Mouse (Mus musculus) brain, embryonic 14.5 days (tissue): ENCODE results near the gene Asb10. TPM values are rescaled to one million over a fixed set of nuclear protein-coding genes. Genes with fewer than 3 reads are reported as not detected.

Experiments used
- DNase-seq: peaks from one replicate; pipeline ENCODE4 v3.0.0-alpha.2; 2011; ENCODE audit warnings: low read depth
- CTCF ChIP-seq: fragments of 200-500 bp; IDR thresholded peaks from 2 replicates; pipeline ENCODE4 v1.5.1; 2012; ENCODE audit warnings: inconsistent platforms, mild to moderate bottlenecking, moderate library complexity, borderline replicate concordance; ENCODE audit not compliant: insufficient read depth, insufficient read length; ENCODE audit errors: extremely low read depth
- POLR2A ChIP-seq: fragments of 200-500 bp; IDR thresholded peaks from 2 replicates; pipeline ENCODE4 v1.6.1; 2012; ENCODE audit warnings: mild to moderate bottlenecking, inconsistent platforms, borderline replicate concordance; ENCODE audit not compliant: poor library complexity, insufficient read depth, insufficient read length, severe bottlenecking; ENCODE audit errors: extremely low read depth
- polyA plus RNA-seq: library from polyadenylated mRNA; depleted of rRNA; stranded (reverse); fragments of >200 nt; gene quantifications from 2 replicates; pipeline ENCODE4 v1.2.3, GENCODE M21; 2012

Asb10 gene
- polyA plus RNA-seq, 1 experiment = 0.33 TPM

GRCm38 (mm10) chr5:24526889-24527230, 13.9 kb downstream of the Asb10 start, which contains the start of gene Gbx1:
Gbx1 (minus strand) TSS chr5:24527202.
- no peak for DNase-seq
- TF ChIP-seq POLR2A = no peak
- no peak for TF ChIP-seq CTCF

DNA sequence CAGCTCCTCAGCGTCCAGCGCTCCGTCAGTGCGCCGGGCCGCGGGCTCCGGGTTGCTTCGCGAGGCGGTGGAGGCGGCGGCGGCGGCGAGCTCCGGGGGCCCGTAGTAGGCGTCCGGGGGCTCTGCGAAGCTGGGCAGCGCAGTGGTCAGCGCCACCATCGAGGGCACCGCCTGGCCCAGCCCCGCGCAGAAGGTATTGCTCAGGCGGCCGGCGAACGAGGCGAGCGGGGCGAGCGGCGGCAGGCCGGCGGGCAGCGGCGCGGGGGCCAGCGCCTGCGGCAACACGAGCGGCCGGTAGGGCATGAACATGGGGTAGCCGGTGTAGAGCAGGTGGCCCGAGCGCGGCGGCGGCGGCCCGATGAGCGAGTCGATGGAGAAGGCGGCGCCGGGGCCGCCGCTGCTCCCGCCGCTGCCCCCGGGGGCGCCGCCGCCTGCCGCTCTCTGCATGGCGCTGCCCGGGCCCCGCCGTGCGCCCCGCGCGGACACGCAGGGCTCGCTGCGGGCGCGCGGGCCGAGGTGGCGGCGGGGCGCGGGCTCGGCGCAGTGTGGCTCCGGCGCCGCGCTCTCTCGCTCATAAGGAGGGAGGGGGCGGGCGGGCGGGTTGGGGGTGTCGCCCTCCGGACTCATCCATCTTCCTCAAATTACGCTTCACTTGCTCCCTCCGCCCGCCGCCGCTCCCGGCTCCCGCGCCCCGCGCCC, 14.4 kb downstream of the Asb10 start:
- no peak for TF ChIP-seq POLR2A

GRCm38 (mm10) chr5:24525360-24526189, 15.2 kb downstream of the Asb10 start:
- no peak for DNase-seq
- TF ChIP-seq POLR2A (no peak), CTCF (no peak)

More for the DNA sequence above, 14.4 kb downstream of the Asb10 start:
- no peak for DNase-seq

- DNase-seq = no peak
- no peak for TF ChIP-seq CTCF
- TF ChIP-seq POLR2A = no peak
Observed at GRCm38 (mm10) chr5:24524522-24524921, 16.3 kb downstream of the Asb10 start.

DNA sequence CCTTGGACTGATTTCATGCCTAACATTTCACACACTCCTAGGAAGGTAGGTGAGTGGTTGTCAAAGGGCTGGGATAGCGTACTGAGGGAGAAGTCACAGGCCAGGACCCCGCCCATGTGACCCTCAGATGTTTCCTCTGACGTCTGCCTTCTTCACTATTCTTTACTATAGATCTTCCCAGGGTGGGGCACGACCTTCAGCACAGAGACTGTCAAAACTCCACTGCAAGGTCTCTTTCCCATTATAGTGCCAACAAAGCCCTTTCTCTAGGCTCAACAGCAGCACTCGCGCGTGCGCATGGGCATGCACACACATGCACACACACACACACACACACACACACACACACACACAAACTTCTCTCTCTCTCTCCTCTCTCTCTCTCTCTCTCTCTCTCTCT, 17.0 kb downstream of the Asb10 start:
- TF ChIP-seq CTCF (no peak), POLR2A (no peak)
- DNase-seq = no peak

DNA sequence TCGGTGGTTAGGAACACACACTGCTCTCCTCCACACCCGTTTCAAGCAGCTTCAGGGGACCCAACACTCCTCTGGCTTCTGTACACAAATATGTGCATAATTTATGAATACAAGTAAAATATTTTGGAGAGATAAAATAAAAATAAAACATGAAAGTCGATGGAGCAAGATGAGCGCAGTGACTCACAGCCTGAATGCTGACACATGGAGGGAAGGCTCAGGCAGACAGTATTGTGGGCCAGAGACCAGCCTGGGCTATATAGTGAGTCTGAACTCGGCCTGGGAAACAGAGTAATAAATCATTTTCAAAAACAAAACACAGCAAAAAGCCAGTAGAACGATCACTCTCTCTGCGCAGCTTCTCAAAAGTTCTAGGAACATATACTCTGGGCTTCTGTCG, 19.4 kb downstream of the Asb10 start:
- TF ChIP-seq CTCF = no peak
- TF ChIP-seq POLR2A = no peak
- DNase-seq = no peak

DNA sequence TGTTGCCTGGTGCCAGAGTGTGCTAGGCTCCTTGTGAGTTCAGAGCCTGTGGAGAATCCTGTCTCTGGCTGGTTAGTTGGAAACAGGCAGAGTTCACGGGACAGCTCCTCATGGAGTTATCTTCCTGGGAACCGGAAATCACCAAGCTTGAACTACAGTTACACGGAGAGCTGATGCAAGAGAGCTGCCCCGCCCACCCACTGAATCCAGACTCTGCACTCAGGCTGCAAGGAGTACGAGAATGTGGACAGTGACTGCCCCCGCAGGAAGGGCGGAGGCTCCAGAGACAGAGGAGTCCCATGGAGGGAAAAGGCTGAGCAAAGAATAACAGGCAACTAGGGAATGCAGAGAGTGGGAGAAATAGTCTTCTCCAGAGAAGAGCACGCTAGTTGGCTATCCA, 28.5 kb downstream of the Asb10 start:
- TF ChIP-seq POLR2A (no peak), CTCF (no peak)
- DNase-seq = no peak

GRCm38 (mm10) chr5:24510635-24511034, 30.1 kb downstream of the Asb10 start:
- no peak for TF ChIP-seq POLR2A
- peak; percentile 23; the same call in 1 of the 2 replicates for TF ChIP-seq CTCF

GRCm38 (mm10) chr5:24508406-24508805, 32.4 kb downstream of the Asb10 start:
- TF ChIP-seq POLR2A (no peak), CTCF (no peak)
- DNase-seq = no peak

More at GRCm38 (mm10) chr5:24510635-24511034, 30.1 kb downstream of the Asb10 start:
- DNase-seq = no peak

DNA sequence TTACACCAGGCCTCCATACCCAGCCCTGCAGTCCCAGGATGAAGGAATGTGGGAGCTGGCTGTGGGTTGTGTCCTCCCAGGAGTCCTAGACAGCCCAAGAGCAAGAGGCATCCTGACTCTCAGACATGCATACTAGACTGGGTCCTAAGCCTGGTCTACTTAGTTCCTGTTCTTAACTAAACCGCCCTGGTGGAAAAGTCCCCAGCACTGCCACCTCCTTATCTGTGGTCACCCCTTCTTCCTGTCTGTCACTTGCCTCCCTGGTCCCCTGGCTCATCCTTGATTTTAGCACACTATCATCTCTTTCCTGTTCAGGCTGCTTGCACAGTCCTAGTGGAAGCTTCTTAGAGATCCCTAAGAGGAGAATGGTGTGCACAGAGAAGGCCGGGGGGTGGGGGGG, 35.3 kb downstream of the Asb10 start:
- TF ChIP-seq POLR2A (no peak), CTCF (no peak)
- no peak for DNase-seq

DNA sequence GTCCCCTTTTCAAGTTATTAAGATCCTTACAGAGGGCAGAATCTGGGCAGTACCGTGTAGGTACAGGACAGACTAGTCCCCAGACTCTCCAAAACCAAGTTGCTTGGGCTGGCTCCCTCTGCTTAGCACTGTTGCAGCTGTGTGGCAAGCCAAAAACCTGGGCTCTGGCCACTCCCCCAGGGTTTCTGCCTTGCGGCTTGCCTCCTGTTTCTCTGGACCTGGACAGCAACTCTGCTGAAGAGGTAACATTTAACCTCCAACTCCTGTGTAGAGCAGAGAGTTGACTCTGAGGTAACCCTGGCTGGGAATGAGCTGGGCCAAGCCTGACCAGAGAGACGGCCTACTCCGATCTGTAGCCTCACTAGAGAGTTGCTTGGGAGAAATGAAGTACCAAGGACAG, 38.0 kb downstream of the Asb10 start:
- no peak for DNase-seq
- TF ChIP-seq CTCF (no peak), POLR2A (no peak)
